Mouse (Mus musculus): ENCODE measurements around the gene Ccser1. TPM values are rescaled to one million over a fixed set of nuclear protein-coding genes. Genes with fewer than 3 reads are reported as not detected.

The Ccser1 gene
- polyA plus RNA-seq, 1 experiment from 2014 or later = 4.5 TPM

DNA sequence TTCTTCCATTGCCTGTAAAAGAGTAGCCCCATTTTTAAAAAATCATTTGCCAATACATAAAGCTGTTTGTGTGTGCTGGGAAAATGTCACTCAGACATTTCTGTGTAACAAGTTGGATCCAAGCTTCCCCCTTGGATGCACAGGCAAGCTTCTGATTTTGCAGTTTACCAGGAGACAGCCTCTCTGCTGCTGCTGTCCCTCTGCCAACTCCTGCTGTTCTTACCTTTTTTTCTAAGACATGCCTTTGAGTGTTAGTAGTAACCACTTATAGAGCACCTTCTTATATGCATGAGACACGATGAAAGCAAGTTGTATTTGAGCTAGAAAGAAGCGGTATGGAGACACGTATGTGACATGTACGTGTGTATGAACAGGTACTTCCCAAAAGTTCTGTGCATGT, 120.3 kb downstream of the Ccser1 start:
- Histone ChIP-seq H3K27ac (ENCODE audit: low read length) (no peak overlapping the region), H3K4me1 (ENCODE audit: control insufficient read depth, insufficient read depth, low read length) (no peaks in the 10 kb centered on the region), H3K36me3 (ENCODE audit: control insufficient read depth, insufficient read depth, low read length) (no peaks in the 10 kb centered on the region), H3K4me2 (ENCODE audit: low read depth, low read length) (no peak overlapping the region), H3K27me3 (ENCODE audit: control insufficient read depth, insufficient read depth, low read length) (no peaks in the 10 kb centered on the region), H3K9ac (ENCODE audit: low read length) (no peak overlapping the region), H3K4me3 (replicated peaks; ENCODE audit: low read length) (no peak overlapping the region), H3K9me3 (replicated peaks; ENCODE audit: control insufficient read depth, low read length) (no peaks in the 10 kb centered on the region)
- no peak for ATAC-seq (ENCODE audit: insufficient read depth, low FRiP score)
- 86% methylated on average over 4 of the region's 4 CpGs for WGBS

GRCm38 (mm10) chr6:61300975-61301374, 120.9 kb downstream of the Ccser1 start:
- H3K9me3 ChIP-seq (replicated peaks; ENCODE audit: control insufficient read depth, low read length) = no peaks in the 10 kb centered on the region
- H3K9ac ChIP-seq (ENCODE audit: low read length) = no peak overlapping the region
- no peaks in the 10 kb centered on the region for H3K4me1 ChIP-seq (ENCODE audit: control insufficient read depth, insufficient read depth, low read length)
- WGBS = 67% methylated on average over 7 of the region's 7 CpGs
- H3K27me3 ChIP-seq (ENCODE audit: control insufficient read depth, insufficient read depth, low read length) = no peaks in the 10 kb centered on the region
- ATAC-seq (ENCODE audit: insufficient read depth, low FRiP score) = no peak
- H3K27ac ChIP-seq (ENCODE audit: low read length) = no peak overlapping the region
- no peak overlapping the region for H3K4me2 ChIP-seq (ENCODE audit: low read depth, low read length)
- H3K36me3 ChIP-seq (ENCODE audit: control insufficient read depth, insufficient read depth, low read length) = no peaks in the 10 kb centered on the region
- H3K4me3 ChIP-seq (replicated peaks; ENCODE audit: low read length) = no peak overlapping the region

- no peak overlapping the region for H3K27ac ChIP-seq (ENCODE audit: low read length)
- H3K27me3 ChIP-seq (ENCODE audit: control insufficient read depth, insufficient read depth, low read length) = no peaks in the 10 kb centered on the region
- 24% methylated on average over 2 of the region's 2 CpGs for WGBS
- no peak overlapping the region for H3K4me2 ChIP-seq (ENCODE audit: low read depth, low read length)
- no peaks in the 10 kb centered on the region for H3K36me3 ChIP-seq (ENCODE audit: control insufficient read depth, insufficient read depth, low read length)
- H3K9me3 ChIP-seq (replicated peaks; ENCODE audit: control insufficient read depth, low read length) = no peaks in the 10 kb centered on the region
- ATAC-seq (ENCODE audit: insufficient read depth, low FRiP score) = no peak
- no peak overlapping the region for H3K4me3 ChIP-seq (replicated peaks; ENCODE audit: low read length)
- H3K4me1 ChIP-seq (ENCODE audit: control insufficient read depth, insufficient read depth, low read length) = no peaks in the 10 kb centered on the region
- no peak overlapping the region for H3K9ac ChIP-seq (ENCODE audit: low read length)
Measured at GRCm38 (mm10) chr6:61301631-61302030, 121.5 kb downstream of the Ccser1 start.

DNA sequence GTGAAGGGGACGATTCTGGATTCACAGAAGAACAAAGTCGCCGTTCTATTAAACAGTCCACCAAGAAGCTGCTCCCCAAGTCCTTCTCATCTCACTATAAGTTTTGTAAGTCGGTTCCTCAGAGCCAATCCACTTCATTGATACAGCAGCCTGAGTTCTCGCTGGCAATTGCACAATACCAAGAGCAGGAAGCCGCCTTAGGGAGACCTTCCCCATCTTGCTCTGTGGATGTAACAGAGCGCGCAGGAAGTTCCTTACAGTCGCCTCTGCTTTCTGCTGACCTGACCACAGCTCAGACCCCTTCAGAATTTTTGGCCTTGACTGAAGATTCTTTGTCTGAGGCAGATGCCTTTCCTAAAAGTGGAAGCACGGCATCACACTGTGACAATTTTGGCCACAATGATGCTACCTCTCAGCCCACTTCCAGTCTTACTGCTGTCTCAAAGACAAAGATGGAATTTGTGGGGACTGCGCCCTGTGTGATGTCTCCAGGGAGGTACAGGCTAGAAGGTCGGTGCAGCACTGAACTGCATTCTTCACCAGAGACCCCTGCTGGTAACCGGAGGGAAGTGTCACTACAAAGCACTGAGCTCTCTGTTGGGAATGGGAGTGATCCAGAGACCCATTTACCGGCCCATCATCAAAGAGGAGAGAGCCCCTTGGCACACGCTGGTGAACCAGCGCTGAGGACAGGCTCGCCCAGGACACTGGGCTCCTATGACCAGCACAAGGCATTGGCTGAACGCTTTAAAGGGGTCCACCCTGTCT, 131.4 kb downstream of the Ccser1 start:
- H3K27me3 ChIP-seq (ENCODE audit: control insufficient read depth, insufficient read depth, low read length) = no peaks in the 10 kb centered on the region

GRCm38 (mm10) chr6:61315884-61316601, 135.9 kb downstream of the Ccser1 start:
- Histone ChIP-seq H3K9me3 (replicated peaks; ENCODE audit: control insufficient read depth, low read length) (no peaks in the 10 kb centered on the region; the same call in 1 of the 2 replicates), H3K4me1 (ENCODE audit: control insufficient read depth, insufficient read depth, low read length) (no peaks in the 10 kb centered on the region), H3K27ac (ENCODE audit: low read length) (no peak overlapping the region), H3K4me2 (ENCODE audit: low read depth, low read length) (no peak overlapping the region), H3K4me3 (replicated peaks; ENCODE audit: low read length) (no peak overlapping the region), H3K9ac (ENCODE audit: low read length) (no peak overlapping the region), H3K36me3 (ENCODE audit: control insufficient read depth, insufficient read depth, low read length) (no peaks in the 10 kb centered on the region), H3K27me3 (ENCODE audit: control insufficient read depth, insufficient read depth, low read length) (no peaks in the 10 kb centered on the region)
- WGBS = 22% methylated on average over 6 of the region's 6 CpGs
- ATAC-seq (ENCODE audit: insufficient read depth, low FRiP score) = no peak

More for the DNA sequence above, 131.4 kb downstream of the Ccser1 start:
- Histone ChIP-seq H3K4me2 (ENCODE audit: low read depth, low read length) (no peak overlapping the region), H3K36me3 (ENCODE audit: control insufficient read depth, insufficient read depth, low read length) (no peaks in the 10 kb centered on the region), H3K9me3 (replicated peaks; ENCODE audit: control insufficient read depth, low read length) (no peaks in the 10 kb centered on the region; the same call in 1 of the 2 replicates), H3K27ac (ENCODE audit: low read length) (no peak overlapping the region), H3K4me1 (ENCODE audit: control insufficient read depth, insufficient read depth, low read length) (no peaks in the 10 kb centered on the region), H3K4me3 (replicated peaks; ENCODE audit: low read length) (no peak overlapping the region), H3K9ac (ENCODE audit: low read length) (no peak overlapping the region)
- WGBS = 84% methylated on average over 18 of the region's 18 CpGs
- no peak for ATAC-seq (ENCODE audit: insufficient read depth, low FRiP score)

GRCm38 (mm10) chr6:61320842-61321241, 140.7 kb downstream of the Ccser1 start:
- Histone ChIP-seq H3K27ac (ENCODE audit: low read length) (no peak overlapping the region), H3K27me3 (ENCODE audit: control insufficient read depth, insufficient read depth, low read length) (no peaks in the 10 kb centered on the region), H3K9me3 (replicated peaks; ENCODE audit: control insufficient read depth, low read length) (no peaks in the 10 kb centered on the region), H3K9ac (ENCODE audit: low read length) (no peak overlapping the region), H3K36me3 (ENCODE audit: control insufficient read depth, insufficient read depth, low read length) (no peaks in the 10 kb centered on the region), H3K4me3 (replicated peaks; ENCODE audit: low read length) (no peak overlapping the region), H3K4me2 (ENCODE audit: low read depth, low read length) (no peak overlapping the region), H3K4me1 (ENCODE audit: control insufficient read depth, insufficient read depth, low read length) (no peaks in the 10 kb centered on the region)
- ATAC-seq (ENCODE audit: insufficient read depth, low FRiP score) = no peak
- WGBS = 59% methylated on average over 4 of the region's 4 CpGs

GRCm38 (mm10) chr6:61322328-61322727, 142.2 kb downstream of the Ccser1 start:
- Histone ChIP-seq H3K9ac (ENCODE audit: low read length) (no peak overlapping the region), H3K36me3 (ENCODE audit: control insufficient read depth, insufficient read depth, low read length) (no peaks in the 10 kb centered on the region), H3K4me3 (replicated peaks; ENCODE audit: low read length) (no peak overlapping the region), H3K4me1 (ENCODE audit: control insufficient read depth, insufficient read depth, low read length) (no peaks in the 10 kb centered on the region), H3K9me3 (replicated peaks; ENCODE audit: control insufficient read depth, low read length) (no peaks in the 10 kb centered on the region), H3K27ac (ENCODE audit: low read length) (no peak overlapping the region), H3K4me2 (ENCODE audit: low read depth, low read length) (no peak overlapping the region), H3K27me3 (ENCODE audit: control insufficient read depth, insufficient read depth, low read length) (no peaks in the 10 kb centered on the region)
- no peak for ATAC-seq (ENCODE audit: insufficient read depth, low FRiP score)
- WGBS = 79% methylated on average over 6 of the region's 6 CpGs

DNA sequence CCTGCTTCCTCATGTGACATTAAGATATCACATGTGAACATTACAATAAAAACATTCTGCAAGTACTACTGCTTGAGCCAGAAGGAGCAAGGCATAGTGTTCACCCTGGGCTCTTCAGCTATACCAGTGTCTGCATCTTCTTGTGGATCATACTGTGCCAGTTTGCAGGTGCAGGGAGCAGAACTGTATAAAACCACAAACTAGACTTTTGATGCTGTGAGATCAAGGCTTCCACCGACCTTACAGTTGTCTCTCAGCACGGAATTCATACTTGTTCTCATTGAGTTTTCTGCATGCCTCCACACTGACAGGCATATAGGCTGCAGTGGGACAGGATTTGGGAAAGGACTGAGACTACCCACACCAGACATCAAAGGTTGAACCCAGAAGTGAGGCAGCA, 146.0 kb downstream of the Ccser1 start:
- 60% methylated on average over 2 of the region's 2 CpGs for WGBS

DNA sequence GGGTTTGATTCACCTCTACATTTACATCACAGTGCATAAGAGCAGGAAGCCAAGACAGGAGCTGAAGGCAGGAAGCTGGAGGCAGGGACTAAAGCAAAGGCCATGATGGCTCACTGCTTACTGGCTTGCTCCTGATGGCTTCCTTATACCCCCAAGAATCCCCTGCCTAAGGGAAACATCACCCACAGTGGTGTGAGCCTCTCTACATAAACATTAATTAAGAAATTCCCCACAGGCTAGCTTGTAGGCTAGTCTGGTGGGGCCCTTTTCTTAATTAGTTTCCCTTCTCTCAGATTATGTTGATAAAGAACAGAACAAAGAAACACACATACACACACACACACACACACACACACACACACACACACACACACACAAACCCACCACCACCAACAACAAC, 148.9 kb downstream of the Ccser1 start:
- no peak overlapping the region for H3K4me3 ChIP-seq (replicated peaks; ENCODE audit: low read length)
- H3K4me1 ChIP-seq (ENCODE audit: control insufficient read depth, insufficient read depth, low read length) = no peaks in the 10 kb centered on the region
- H3K27me3 ChIP-seq (ENCODE audit: control insufficient read depth, insufficient read depth, low read length) = no peaks in the 10 kb centered on the region
- H3K9ac ChIP-seq (ENCODE audit: low read length) = no peak overlapping the region
- H3K27ac ChIP-seq (ENCODE audit: low read length) = no peak overlapping the region
- H3K4me2 ChIP-seq (ENCODE audit: low read depth, low read length) = no peak overlapping the region
- no peak for ATAC-seq (ENCODE audit: insufficient read depth, low FRiP score)
- H3K9me3 ChIP-seq (replicated peaks; ENCODE audit: control insufficient read depth, low read length) = no peaks in the 10 kb centered on the region
- H3K36me3 ChIP-seq (ENCODE audit: control insufficient read depth, insufficient read depth, low read length) = no peaks in the 10 kb centered on the region

More for the DNA sequence above, 146.0 kb downstream of the Ccser1 start:
- H3K9me3 ChIP-seq (replicated peaks; ENCODE audit: control insufficient read depth, low read length) = no peaks in the 10 kb centered on the region
- H3K9ac ChIP-seq (ENCODE audit: low read length) = no peak overlapping the region
- no peak for ATAC-seq (ENCODE audit: insufficient read depth, low FRiP score)
- H3K27ac ChIP-seq (ENCODE audit: low read length) = no peak overlapping the region
- H3K4me1 ChIP-seq (ENCODE audit: control insufficient read depth, insufficient read depth, low read length) = no peaks in the 10 kb centered on the region
- no peaks in the 10 kb centered on the region for H3K27me3 ChIP-seq (ENCODE audit: control insufficient read depth, insufficient read depth, low read length)
- no peak overlapping the region for H3K4me3 ChIP-seq (replicated peaks; ENCODE audit: low read length)
- no peak overlapping the region for H3K4me2 ChIP-seq (ENCODE audit: low read depth, low read length)
- no peaks in the 10 kb centered on the region for H3K36me3 ChIP-seq (ENCODE audit: control insufficient read depth, insufficient read depth, low read length)

Measured in stomach, embryonic 16.5 days (tissue).